Mouse (Mus musculus): ENCODE data around the gene Ppard.

Ppard gene

DNA sequence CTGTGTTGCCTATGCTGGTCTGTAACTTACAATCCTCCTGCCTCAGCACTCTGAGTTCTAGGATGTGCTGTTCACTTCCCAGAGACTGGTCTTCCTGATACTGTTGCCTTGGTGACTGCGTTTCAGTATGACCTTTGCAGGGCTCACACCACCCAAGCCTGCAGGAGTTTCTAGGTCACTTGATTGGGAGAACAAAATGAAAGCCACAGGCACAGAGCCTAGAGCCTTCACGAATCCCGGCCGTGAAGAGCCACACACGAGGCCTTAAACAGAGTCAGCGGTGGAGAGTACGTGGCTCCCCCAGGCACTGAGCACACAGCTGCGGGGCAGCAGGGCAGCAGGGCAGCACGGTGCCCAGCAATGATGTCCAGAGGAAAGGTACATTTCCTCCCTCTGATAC is 25.8 kb downstream of the Ppard start:
- DNase-seq, result no peak

GRCm38 (mm10) chr17:28259890-28260542 is 27.5 kb downstream of the Ppard start:
- DNase-seq, result no peak

DNA sequence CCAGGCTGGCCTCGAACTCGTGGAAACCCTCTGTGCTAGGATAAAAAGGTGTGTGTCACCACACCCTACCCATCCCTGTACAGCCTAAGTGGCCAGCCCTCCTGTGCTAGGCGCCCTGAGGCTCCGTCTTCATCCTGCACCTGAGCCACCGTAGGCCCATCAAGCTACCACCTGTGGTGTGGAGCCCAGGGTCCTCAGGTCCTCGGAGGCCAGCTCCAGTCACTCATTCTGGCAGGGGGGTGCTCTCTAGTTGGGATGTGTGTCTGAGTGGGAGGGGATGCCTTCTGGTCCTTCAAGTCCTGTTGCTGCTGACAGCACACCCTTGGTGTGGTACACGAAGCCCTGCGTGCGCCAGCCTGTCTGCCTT is 28.0 kb downstream of the Ppard start:
- DNase-seq, result no peak

DNA sequence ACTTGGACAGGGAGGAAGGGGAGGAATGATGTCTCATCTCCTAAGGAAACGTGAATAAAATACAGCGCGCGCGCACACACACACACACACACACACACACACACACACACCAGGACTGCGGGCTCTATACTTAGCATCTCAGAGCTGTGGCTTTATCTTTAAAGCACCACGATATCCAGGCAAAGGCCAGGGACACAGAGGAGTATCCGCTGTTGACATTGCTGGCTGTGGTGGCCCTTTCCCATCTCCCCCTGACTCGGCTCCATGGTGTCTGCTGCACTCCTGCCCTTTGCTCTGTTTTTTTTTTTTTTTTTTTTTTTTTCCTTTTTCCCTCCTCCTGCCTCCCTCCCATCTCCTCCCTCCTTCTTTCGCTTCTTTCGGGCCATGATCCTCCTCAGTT is 29.3 kb downstream of the Ppard start:
- no peak for DNase-seq

- no peak for DNase-seq
Observed at GRCm38 (mm10) chr17:28263181-28263894, 30.8 kb downstream of the Ppard start.

DNA sequence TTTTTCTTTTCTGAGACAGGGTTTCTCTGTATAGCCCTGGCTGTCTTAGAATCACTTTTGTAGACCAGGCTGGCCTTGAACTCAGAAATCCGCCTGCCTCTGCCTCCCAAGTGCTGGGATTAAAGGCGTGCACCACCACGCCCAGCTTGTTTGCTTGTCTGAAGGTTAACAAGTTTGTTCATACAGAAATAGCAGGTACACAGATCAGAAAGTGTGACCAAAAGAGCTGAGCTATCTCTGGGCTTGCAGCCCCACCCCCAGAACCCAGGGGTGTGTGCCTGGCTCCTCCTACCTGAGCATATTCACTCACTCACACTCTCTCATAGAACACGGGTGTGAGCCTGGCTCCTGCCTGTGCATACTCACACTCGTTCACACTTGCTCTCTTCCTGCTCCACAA is 34.8 kb downstream of the Ppard start:
- DNase-seq, result no peak

- DNase-seq, result no peak
Observed at GRCm38 (mm10) chr17:28270165-28270564, 37.7 kb downstream of the Ppard start.

DNA sequence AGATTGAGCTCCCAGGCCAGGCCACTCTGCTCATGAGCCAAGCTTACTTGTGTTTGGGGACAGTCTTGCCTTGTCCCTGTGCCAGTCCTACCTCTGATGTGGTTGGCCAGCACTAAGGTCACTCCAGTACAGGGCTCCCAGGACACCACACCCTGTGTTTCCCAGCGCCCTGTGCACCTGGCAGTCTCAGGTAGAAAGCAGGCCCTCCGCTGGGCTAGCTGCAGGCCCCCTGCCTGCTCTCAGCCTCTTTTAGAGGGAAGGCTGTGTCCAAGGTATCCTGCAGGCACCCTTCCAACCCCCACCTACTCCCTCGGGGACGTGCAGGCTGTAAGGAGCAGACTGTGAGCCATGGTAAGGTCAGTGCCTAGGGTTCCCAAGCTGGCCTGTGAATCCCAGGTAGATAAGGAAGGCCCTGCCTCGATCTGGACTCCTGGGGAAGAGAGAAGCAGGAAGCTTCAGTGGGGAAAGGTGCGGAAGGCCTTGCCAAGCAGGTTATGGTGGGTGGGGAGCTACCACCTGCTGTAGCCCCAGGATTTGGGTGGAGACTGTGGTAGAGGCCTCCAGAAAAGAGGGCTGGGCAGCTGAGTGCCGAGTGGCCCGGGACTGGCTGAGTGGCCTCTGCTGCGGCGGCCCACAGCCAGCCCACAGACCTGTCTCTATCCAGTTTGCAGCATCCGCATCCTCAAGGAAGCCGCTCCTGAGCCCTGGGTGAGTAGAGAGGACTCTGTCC is 39.2 kb downstream of the Ppard start:
- no peak for DNase-seq

- no peak for DNase-seq
Observed at GRCm38 (mm10) chr17:28272281-28272680, 39.8 kb downstream of the Ppard start.

DNA sequence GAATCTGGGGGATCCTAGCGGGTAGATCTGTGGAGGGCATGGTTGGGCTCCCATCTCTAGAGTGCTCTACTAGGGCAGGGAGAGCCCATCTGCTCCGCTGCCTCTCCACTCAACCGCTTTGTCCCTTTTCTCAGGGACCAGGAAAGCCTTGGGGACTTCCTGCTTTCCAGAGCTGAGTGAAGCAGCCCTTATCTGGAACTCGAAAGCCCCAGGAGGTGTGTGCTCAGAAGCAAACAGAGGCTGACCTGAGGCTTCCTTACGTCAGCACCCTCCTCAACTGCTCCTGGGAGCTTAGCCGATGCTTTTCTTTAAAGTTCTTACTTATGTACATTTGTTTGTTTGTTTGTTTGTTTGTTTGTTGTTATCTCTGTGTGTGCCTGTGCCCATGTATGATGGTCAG is 40.3 kb downstream of the Ppard start:
- DNase-seq, result no peak

- no peak for DNase-seq
Observed at GRCm38 (mm10) chr17:28274739-28275138, 42.2 kb downstream of the Ppard start.

DNA sequence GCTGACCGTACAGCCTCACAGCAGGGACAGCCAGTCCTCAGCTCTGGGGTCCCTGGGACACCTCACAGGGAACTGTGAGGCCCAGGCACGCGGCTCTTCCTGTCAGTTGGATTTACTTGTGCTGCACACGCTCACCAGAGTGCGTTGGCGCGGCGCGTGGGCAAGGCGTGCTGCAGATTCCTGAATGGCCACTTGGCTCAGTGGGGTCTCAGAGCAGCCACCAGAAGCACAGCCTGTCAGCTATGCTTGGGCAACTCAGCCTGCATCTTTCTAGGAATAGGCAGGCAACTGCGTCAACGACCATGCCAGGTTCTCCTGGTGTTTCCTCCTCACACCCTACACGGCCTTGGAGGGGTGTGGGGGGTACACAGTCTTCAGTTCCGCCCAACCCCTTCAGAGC is 44.7 kb downstream of the Ppard start:
- DNase-seq, result no peak

DNA sequence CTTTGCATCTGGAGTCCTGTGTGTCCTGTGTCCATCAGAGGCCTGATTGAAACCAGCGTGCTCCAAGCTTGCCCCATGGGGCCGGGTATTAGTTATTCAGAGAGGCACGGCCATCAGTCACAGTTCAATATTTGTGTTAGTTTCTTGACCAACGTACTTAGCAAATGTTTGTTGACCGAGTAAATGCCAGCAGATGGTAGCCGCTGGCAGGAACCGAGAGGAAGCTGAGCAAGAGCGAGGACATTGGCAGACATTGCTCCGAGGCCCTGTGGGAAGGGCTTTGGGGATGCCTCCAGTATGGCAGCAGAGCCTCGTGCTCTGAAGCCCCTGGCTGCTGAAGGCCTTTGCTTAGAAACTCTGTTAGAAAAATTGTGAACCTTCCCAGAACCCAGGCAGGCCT is 45.2 kb downstream of the Ppard start:
- no peak for DNase-seq

- no peak for DNase-seq
Observed at GRCm38 (mm10) chr17:28278156-28278555, 45.7 kb downstream of the Ppard start.

- DNase-seq, result no peak
Observed at GRCm38 (mm10) chr17:28279236-28279635, 46.7 kb downstream of the Ppard start.

GRCm38 (mm10) chr17:28279780-28280422 is 47.4 kb downstream of the Ppard start:
- DNase-seq, result peak; percentile 29

DNA sequence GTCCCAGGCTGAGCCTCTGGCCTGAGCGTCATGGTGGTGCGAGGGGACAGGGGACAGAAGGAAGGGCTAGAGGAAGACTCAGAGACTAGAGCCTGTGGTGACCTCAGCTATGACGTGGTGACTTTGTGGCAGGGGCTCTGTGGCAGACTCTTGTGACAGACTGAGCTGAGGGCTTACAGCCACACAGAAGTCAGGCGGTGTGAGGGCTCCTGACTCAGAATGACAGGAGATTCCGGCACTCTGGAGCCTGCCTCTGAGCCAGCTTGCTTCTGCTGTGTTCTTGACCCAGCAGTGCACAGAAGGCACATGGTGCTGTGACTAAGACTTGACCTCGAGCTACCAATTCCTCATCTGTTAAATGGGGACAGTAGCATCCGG is 47.9 kb downstream of the Ppard start:
- no peak for DNase-seq

- DNase-seq, result no peak
Observed at GRCm38 (mm10) chr17:28280831-28281377, 48.4 kb downstream of the Ppard start.

GRCm38 (mm10) chr17:28281866-28282441 is 49.5 kb downstream of the Ppard start:
- DNase-seq, result no peak

DNA sequence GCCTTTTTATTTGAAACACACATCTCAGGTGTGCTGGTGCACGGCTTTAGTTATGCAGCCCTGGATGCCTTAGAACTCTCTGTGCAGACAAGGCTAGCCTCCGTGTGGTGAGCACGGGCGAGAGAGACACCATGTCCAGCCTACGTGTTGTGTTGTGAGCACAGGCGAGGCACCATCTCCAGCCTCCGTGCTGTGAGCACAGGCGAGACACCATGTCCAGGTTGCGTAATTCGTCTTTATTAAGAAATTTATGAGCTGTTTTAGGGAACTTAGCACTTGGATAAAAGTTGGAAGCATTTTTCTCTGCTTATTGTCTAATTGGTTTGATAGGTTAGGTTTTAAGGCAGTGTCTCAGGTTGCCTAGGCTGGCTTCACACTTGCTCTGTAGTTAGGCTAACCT is 50.7 kb downstream of the Ppard start:
- DNase-seq, result no peak

GRCm38 (mm10) chr17:28286133-28286532 is 53.6 kb downstream of the Ppard start:
- no peak for DNase-seq

GRCm38 (mm10) chr17:28286964-28287363 is 54.5 kb downstream of the Ppard start:
- DNase-seq, result no peak

GRCm38 (mm10) chr17:28287578-28287977 is 55.1 kb downstream of the Ppard start:
- DNase-seq, result peak; percentile 27

Measured in right cerebral cortex, postnatal 4 days (tissue).